Mouse (Mus musculus): ENCODE measurements at regions not wholly inside any gene's neighbourhood (a gene's known extent, or its start where the extent isn't known, plus 50 kb on each side); places are given as distances from the start of the nearest gene placed in this dataset.

GRCm38 (mm10) chr11:7361388-7361787 lies 147.7 kb upstream of the Igfbp3 start:
- DNase-seq (ENCODE audit: low spot score in 2 of 2): no peak

GRCm38 (mm10) chr11:7348601-7349000 lies 134.9 kb upstream of the Igfbp3 start:
- DNase-seq (ENCODE audit: low spot score in 2 of 2): no peak

- DNase-seq (ENCODE audit: low spot score in 2 of 2): no peak
Measured at GRCm38 (mm10) chr11:7337826-7338225, 124.1 kb upstream of the Igfbp3 start.

GRCm38 (mm10) chr11:7317409-7317970 lies 103.8 kb upstream of the Igfbp3 start:
- no peak for DNase-seq (ENCODE audit: low spot score in 2 of 2)

GRCm38 (mm10) chr11:7296252-7296651 lies 82.5 kb upstream of the Igfbp3 start:
- DNase-seq (ENCODE audit: low spot score in 2 of 2): no peak

GRCm38 (mm10) chr11:7289242-7289938 lies 75.7 kb upstream of the Igfbp3 start:
- DNase-seq (ENCODE audit: low spot score in 2 of 2): no peak

- no peak for DNase-seq (ENCODE audit: low spot score in 2 of 2)
Measured at GRCm38 (mm10) chr11:7284836-7285490, 71.2 kb upstream of the Igfbp3 start.

GRCm38 (mm10) chr11:7282981-7283380 lies 69.3 kb upstream of the Igfbp3 start:
- DNase-seq (ENCODE audit: low spot score in 2 of 2): no peak

DNA sequence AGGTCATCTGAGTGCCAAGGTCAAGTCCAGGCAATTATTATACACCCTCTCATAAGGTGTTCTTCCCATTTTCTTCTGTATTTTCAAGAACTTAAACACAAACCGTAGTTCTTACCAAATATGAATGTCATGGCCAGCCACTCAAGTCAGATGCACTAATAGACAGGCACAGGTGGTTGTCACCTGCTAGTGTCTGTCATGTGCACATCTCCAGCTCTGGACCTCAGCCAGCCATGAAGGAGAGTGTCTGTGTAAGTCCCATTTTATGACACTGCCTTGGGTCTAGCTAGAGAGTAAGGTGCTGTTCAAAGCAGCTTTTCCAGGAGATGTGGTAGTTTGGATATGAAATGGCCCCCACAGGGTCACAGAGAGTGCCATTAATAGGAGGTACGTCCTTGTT lies 68.5 kb upstream of the Igfbp3 start:
- DNase-seq (ENCODE audit: low spot score in 2 of 2): no peak

GRCm38 (mm10) chr11:7281656-7282055 lies 67.9 kb upstream of the Igfbp3 start:
- no peak for DNase-seq (ENCODE audit: low spot score in 2 of 2)

DNA sequence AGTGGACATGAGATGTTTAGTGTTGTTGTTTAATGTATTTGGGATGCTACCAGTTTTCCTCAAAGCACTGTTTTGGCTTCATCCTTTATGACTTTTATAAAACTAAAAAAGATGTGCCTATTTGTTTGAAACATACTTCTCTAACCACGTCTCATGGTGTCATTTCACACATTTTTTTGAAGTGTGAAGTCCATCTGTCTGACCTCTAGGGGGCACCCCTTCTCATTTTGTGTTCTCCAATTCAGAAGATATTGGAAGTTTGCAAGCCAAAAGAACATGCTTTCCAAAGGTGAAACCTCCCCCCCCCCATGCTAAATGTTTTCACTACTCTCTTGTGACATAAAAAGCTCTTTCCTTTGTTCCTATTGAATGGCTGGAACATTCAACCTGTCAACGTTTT lies 66.2 kb upstream of the Igfbp3 start:
- no peak for DNase-seq (ENCODE audit: low spot score in 2 of 2)

DNA sequence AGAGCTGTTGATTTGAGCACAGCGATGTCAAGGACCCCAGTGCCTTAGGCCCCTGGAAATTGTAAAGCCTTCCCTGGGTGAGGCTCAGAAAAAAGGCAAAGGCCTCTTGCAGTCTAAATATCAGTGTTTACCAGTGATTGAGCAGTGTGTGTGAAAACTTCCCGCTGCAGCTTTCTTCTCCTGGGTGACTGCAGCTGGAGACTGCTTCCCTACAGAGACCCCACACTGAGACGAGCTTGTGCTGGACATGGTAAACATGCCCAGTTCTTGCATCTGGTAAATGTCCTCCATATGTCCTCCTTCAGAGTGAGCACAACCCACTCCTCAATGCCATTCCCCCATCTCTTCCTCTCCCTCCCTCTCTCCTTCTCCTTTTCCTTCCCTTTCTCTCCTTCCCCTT lies 58.8 kb upstream of the Igfbp3 start:
- DNase-seq (ENCODE audit: low spot score in 2 of 2): no peak

DNA sequence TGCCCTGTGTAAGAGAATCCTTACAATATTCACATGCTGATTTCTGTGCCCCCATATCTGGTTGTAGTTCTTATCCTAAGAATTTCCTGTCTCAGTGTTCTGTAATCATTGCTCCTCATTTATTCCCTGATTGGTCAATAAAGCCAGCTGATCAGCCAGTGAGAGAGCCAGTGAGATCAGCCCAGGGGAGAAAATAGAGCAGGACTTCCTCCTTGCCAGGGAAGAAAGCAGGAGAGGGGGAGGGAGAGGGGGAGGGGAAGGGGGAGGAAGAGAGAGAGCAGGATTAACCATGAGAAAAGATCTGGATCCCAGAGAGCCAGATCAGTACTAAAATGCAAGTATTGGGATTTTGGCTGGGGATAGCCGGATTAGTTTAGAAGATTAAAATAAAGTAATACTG lies 57.2 kb upstream of the Igfbp3 start:
- no peak for DNase-seq (ENCODE audit: low spot score in 2 of 2)

GRCm38 (mm10) chr11:7263971-7264370 lies 50.2 kb upstream of the Igfbp3 start:
- DNase-seq (ENCODE audit: low spot score in 2 of 2): no peak

Data from heart, adult 9 months (tissue).